Mouse (Mus musculus): Measurements from ENCODE around the gene A030005L19Rik.
"Not testable (repeated sequence)": the region's sequence is repeated elsewhere in the genome, so short reads cannot be mapped to it uniquely, and the experiment has no call there.

GRCm38 (mm10) chr1:82913434-82913833 is 309 bp downstream of the A030005L19Rik start:
- TF ChIP-seq CTCF (conservative IDR thresholded peaks at IDR 0.05; ENCODE audit: low read length); NANOG (IDR thresholded peaks at IDR 0.05; ENCODE audit: borderline replicate concordance, low read length): not testable (repeated sequence)
